Mouse (Mus musculus) forebrain, postnatal 0 days (tissue): ENCODE measurements around the gene 1700016C15Rik. TPM values are rescaled to one million over a fixed set of nuclear protein-coding genes. Genes with fewer than 3 reads are reported as not detected.

Experiments
- ATAC-seq: fragments of 200-750 bp; cut with Nextera tagmentation; 2 replicates; pipeline ENCODE4 v1.8.0; 2017; ENCODE audit warnings: mild to moderate bottlenecking, moderate library complexity
- DNase-seq: peaks from one replicate; pipeline ENCODE4 v3.0.0-alpha.2; 2015
- H3K27ac ChIP-seq: fragments of 300-500 bp; sonication (generic); 2 replicates; pipeline ENCODE4 v1.5.1; 2014; ENCODE audit warnings: low read depth, mild to moderate bottlenecking, antibody characterized with exemption, low read length, moderate library complexity, mixed read lengths
- H3K27me3 ChIP-seq: fragments of 300-500 bp; sonication (generic); 2 replicates; pipeline ENCODE4 v1.6.1; 2014; ENCODE audit warnings: mild to moderate bottlenecking, low read length, mixed read lengths; ENCODE audit not compliant: insufficient read depth
- H3K36me3 ChIP-seq: fragments of 300-500 bp; sonication (generic); 2 replicates; pipeline ENCODE4 v1.6.1; 2014; ENCODE audit warnings: mild to moderate bottlenecking, moderate library complexity; ENCODE audit not compliant: insufficient read depth
- H3K4me1 ChIP-seq: fragments of 300-500 bp; sonication (generic); 2 replicates; pipeline ENCODE4 v1.6.1; 2014; ENCODE audit warnings: antibody characterized with exemption; ENCODE audit not compliant: insufficient read depth
- H3K4me2 ChIP-seq: fragments of 300-500 bp; sonication (generic); 2 replicates; pipeline ENCODE4 v1.6.1; 2014; ENCODE audit warnings: low read depth, mild to moderate bottlenecking, moderate library complexity
- H3K4me3 ChIP-seq: fragments of 300-500 bp; sonication (generic); 2 replicates; pipeline ENCODE4 v1.5.1; 2014; ENCODE audit warnings: low read depth, low read length, mixed read lengths
- H3K9ac ChIP-seq: fragments of 300-500 bp; sonication (generic); 2 replicates; pipeline ENCODE4 v1.6.1; 2014; ENCODE audit warnings: mild to moderate bottlenecking
- H3K9me3 ChIP-seq: fragments of 300-500 bp; sonication (generic); 2 replicates; pipeline ENCODE4 v1.6.1; 2016; ENCODE audit warnings: low read length
- CTCF ChIP-seq: sonication (generic); IDR thresholded peaks from 2 replicates; pipeline ENCODE4 v1.5.1; 2016; ENCODE audit warnings: antibody characterized with exemption, control low read depth, low read depth
- WGBS: fragments of 180-500 bp; shearing (Covaris S2); extraction: QIAGEN DNeasy Blood & Tissue Kit; methylation state at CpG from one replicate; pipeline ENCODE4 v1.1.7; 2014; 5-methylcytosine and 5-hydroxymethylcytosine counted together
- polyA plus RNA-seq: library from polyadenylated mRNA; unstranded; fragments of >200 nt; fragmentation: Nextera tagmentation; extraction: Ambion mirVana; gene quantifications from 2 replicates; pipeline ENCODE4 v1.2.1, GENCODE M21; 2015
- total RNA-seq: library from RNA; depleted of rRNA; stranded (reverse); fragments of >200 nt; gene quantifications from 2 replicates; pipeline ENCODE4 v1.2.3, GENCODE M21; 2014

The 1700016C15Rik gene
- total and polyA plus RNA-seq, 2 experiments from 2014 or later = 0.21 TPM; not detected in 1

DNA sequence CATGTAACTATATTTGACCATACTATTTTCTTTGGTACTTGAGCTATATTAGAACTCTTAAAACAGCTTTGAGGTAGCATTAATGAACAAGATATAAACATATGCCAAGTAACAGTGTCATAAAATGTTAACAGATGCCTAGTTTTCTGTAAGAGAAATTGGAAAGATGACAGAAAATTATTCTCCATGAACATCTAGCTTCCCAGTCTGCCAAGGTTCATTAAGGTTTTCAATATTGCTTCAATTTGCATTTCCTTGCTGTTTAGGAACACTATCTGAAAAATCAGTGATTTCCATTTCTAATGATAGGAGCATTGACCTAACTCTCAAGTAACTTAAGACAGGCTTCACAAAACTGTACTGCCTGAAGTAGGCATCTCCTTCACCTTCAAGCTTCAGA, 39.3 kb downstream of the 1700016C15Rik start:
- no peak for TF ChIP-seq CTCF

DNA sequence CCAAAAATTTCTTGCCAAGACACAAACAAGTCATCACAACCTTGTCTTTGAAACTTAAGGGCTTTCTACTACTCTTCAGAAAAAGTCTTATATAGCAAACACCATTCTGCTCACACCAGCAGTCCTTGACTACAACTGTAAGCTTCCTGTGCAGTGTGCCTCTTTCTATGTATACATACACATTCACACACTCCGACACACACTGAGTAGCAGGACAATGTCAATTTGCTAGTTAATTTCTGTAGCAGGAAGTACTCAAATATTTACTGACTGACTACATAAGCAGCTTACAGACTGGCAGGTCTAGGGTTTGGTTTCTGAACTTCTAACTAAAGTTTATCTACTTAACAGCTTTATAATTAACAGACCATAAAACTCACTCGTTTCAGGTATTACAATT, 47.8 kb downstream of the 1700016C15Rik start:
- Histone ChIP-seq H3K9ac (no peak overlapping the region), H3K27me3 (no peaks in the 10 kb centered on the region), H3K4me3 (no peak overlapping the region), H3K9me3 (no peaks in the 10 kb centered on the region), H3K36me3 (peaks cover 21% of the 10 kb centered on the region), H3K4me2 (no peak overlapping the region), H3K4me1 (no peaks in the 10 kb centered on the region), H3K27ac (no peak overlapping the region)
- ATAC-seq (no peak), DNase-seq (no peak)
- 91% methylated on average over 2 of the region's 2 CpGs for WGBS
- no peak for TF ChIP-seq CTCF

More for the DNA sequence above, 39.3 kb downstream of the 1700016C15Rik start:
- no peak for ATAC-seq
- H3K27me3 ChIP-seq = no peaks in the 10 kb centered on the region
- no peak overlapping the region for H3K4me3 ChIP-seq
- H3K9ac ChIP-seq = no peak overlapping the region
- DNase-seq = no peak
- H3K36me3 ChIP-seq = peaks cover 29% of the 10 kb centered on the region
- no peak overlapping the region for H3K27ac ChIP-seq
- no peak overlapping the region for H3K4me2 ChIP-seq
- no peaks in the 10 kb centered on the region for H3K4me1 ChIP-seq
- no peaks in the 10 kb centered on the region for H3K9me3 ChIP-seq

DNA sequence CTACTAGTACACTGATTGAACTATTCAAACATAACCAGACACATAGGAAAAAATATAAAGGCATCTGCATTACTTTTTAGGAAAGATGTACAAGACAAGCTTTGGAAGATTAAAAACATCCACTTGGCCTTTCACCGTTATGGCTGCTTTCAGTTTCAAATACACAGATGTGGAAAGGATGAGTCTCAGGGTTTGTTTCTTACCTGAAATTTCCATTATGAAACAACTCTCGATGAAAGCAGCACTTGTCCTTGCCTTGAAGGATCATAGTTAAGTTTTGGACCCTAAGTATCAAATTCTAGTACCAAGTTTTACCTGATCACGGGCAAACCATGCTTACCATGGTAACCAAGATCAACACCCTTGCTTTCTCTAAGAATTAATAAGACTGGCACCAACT, 63.2 kb downstream of the 1700016C15Rik start:
- Histone ChIP-seq H3K4me2 (no peak overlapping the region), H3K27ac (no peak overlapping the region), H3K4me1 (0 out of 2 replicates have a peak, but pooled peaks cover 6% of the 10 kb centered on the region), H3K9ac (no peak overlapping the region), H3K27me3 (no peaks in the 10 kb centered on the region), H3K4me3 (no peak overlapping the region), H3K36me3 (no peaks in the 10 kb centered on the region), H3K9me3 (no peaks in the 10 kb centered on the region)
- no peak for ATAC-seq
- no peak for TF ChIP-seq CTCF
- DNase-seq = no peak
- 88% methylated on average over 3 of the region's 3 CpGs for WGBS

DNA sequence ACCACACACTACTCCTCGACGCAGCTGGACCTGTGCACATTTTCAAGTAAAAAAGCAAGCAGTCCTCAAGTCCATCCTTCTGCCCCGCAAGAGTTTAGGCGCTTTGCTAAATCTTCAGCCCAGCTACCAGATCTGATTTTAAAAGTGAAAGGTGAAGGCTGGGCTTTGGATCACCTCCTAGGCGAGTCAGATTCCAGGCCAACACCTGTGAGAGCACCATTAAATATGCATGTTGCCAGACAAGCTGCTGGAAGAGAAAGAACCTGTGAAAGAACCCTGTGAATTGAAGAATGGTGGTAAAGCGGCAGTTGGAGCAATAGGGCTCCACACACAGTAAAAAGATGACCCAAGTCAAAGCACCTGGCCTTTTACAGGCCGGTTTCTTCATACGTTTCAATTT, 65.3 kb downstream of the 1700016C15Rik start:
- Histone ChIP-seq H3K27me3 (no peaks in the 10 kb centered on the region), H3K9me3 (no peaks in the 10 kb centered on the region), H3K4me3 (peak overlapping the region; percentile 80), H3K36me3 (no peaks in the 10 kb centered on the region), H3K27ac (no peak overlapping the region), H3K9ac (no peak overlapping the region), H3K4me1 (0 out of 2 replicates have a peak, but pooled peaks cover 6% of the 10 kb centered on the region), H3K4me2 (peak overlapping the region; percentile 65)
- DNase-seq (no peak), ATAC-seq (no peak)
- no peak for TF ChIP-seq CTCF
- WGBS = 8% methylated on average over 8 of the region's 8 CpGs

DNA sequence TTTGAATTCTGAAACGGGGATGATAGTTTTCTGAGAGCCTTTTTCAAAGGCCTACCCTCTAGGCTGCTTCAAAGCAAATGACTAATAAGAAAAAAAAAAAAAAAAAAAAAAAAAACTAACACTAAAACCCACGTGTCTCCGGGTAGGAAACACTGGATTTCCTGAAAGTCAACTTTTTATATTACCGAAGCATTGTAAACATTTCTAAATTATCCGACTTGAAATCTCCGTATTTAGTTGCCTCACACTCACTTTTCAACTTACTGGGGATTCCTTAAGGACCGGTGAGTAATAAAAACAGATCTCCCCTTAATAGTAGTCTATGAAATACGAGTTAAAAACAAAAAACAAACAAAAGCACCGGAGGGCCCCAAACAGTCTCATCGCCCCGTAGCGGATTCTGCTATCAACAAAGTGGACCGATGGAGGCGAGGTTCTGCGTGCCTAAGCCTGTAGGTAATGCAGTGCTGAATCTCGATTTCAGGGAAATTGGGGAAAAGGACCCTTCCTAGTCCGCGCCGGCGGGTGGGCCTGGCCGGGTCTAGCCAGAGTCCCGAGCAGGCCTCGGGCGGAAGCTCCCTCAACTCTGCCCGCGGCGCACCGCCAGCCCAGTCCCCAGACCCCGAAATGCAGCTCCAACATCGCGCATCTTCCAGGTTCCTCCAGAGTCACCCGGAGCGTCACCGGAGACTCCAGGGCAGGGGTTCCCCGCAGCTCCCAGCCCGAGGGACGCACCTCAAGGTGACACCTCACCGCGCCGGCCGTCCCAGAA, 66.0 kb downstream of the 1700016C15Rik start:
- H3K27me3 ChIP-seq = no peaks in the 10 kb centered on the region
- TF ChIP-seq CTCF = no peak
- H3K9me3 ChIP-seq = no peaks in the 10 kb centered on the region
- peak overlapping the region; percentile 80 for H3K4me3 ChIP-seq
- DNase-seq (peak; percentile 51), ATAC-seq (peak; percentile 19; the same call in 1 of the 2 replicates)
- H3K36me3 ChIP-seq = no peaks in the 10 kb centered on the region
- 0 out of 2 replicates have a peak, but pooled peaks cover 6% of the 10 kb centered on the region for H3K4me1 ChIP-seq
- H3K4me2 ChIP-seq = peak overlapping the region; percentile 65
- H3K27ac ChIP-seq = peak overlapping the region; percentile 89
- WGBS = 1% methylated on average over 41 of the region's 41 CpGs
- H3K9ac ChIP-seq = peak overlapping the region; percentile 87

DNA sequence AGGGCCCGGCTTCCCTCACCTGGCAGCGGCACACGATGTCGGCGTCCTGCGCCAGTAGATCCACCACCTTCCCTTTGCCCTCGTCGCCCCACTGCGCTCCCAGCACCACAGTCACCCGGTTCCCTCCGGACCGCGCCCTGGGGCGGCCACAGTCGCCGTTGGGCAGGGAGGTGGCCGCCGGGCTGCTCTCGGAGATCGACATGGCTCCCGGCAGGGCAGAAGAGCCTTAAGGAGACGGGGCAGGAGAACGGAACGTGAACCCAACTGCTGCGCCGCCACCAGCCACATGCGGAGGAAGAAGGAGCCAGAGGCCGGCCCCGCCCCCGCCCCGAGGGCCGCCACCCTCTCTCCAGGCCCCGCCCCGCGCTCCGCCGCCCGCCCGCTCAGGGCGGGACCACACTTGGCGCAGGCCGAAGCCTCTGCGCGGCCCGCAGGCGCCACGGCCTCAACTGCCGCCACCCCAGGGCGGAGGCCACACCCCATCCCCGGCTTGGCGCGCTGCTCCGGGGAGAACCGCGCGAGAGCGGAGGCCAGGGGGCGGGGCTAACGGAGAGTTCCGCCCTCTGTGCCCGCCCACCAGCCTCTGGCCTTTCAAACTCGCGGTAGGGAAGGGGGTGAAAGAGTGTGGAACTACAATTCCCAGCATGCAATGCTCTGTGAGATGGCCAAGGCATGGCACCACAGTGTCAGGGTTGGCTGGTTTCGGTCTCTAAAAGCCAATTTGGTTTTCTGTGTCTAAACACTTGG, 66.8 kb downstream of the 1700016C15Rik start, which contains the start of gene Adss:
Gene Adss, minus strand, starts transcription at position 319 of the 747 bp plus-strand sequence.
- 2% methylated on average over 64 of the region's 64 CpGs for WGBS
- no peak for TF ChIP-seq CTCF
- peak within 1 kb of the TSS; percentile 89 for H3K27ac ChIP-seq
- peak within 1 kb of the TSS; percentile 65 for H3K4me2 ChIP-seq
- peak within 1 kb of the TSS; percentile 87 for H3K9ac ChIP-seq
- 0 out of 2 replicates have a peak, but pooled peaks cover 6% of the 10 kb centered on the region for H3K4me1 ChIP-seq
- no peaks in the 10 kb centered on the region for H3K9me3 ChIP-seq
- DNase-seq (peak; percentile 98), ATAC-seq (peak; percentile 96)
- peak within 1 kb of the TSS; percentile 80 for H3K4me3 ChIP-seq
- H3K27me3 ChIP-seq = no peaks in the 10 kb centered on the region
- H3K36me3 ChIP-seq = no peaks in the 10 kb centered on the region
